Mouse (Mus musculus): ENCODE measurements at regions not wholly inside any gene's neighbourhood (a gene's known extent, or its start where the extent isn't known, plus 50 kb on each side); places are given as distances from the start of the nearest gene placed in this dataset.

GRCm38 (mm10) chr12:15986351-15986750, 169.6 kb upstream of the Trib2 start:
- TF ChIP-seq POLR2A (IDR thresholded peaks at IDR 0.05; ENCODE audit: borderline replicate concordance, control insufficient read depth, low read depth, low read length) (no peak), CTCF (IDR thresholded peaks at IDR 0.05; ENCODE audit: control insufficient read depth, insufficient read depth, low read length) (no peak)
